Mouse (Mus musculus) urinary bladder, postnatal 10 days (tissue): ENCODE measurements around the gene Sec14l4.

Experiments
- DNase-seq: peaks from one replicate; pipeline ENCODE4 v3.0.0; 2022; ENCODE audit warnings: low spot score

Sec14l4 gene

GRCm38 (mm10) chr11:4027561-4028334 lies 3.5 kb upstream of the Sec14l4 start:
- DNase-seq: no peak

GRCm38 (mm10) chr11:4029343-4029742 lies 1.9 kb upstream of the Sec14l4 start:
- no peak for DNase-seq

GRCm38 (mm10) chr11:4031961-4032360 lies 699 bp downstream of the Sec14l4 start:
- no peak for DNase-seq

GRCm38 (mm10) chr11:4033471-4033870 lies 2.2 kb downstream of the Sec14l4 start:
- no peak for DNase-seq

- DNase-seq: no peak
Observed at GRCm38 (mm10) chr11:4034169-4034568, 2.9 kb downstream of the Sec14l4 start.

- no peak for DNase-seq
Observed at GRCm38 (mm10) chr11:4035116-4035892, 4.0 kb downstream of the Sec14l4 start.

GRCm38 (mm10) chr11:4035916-4036315 lies 4.7 kb downstream of the Sec14l4 start:
- no peak for DNase-seq

GRCm38 (mm10) chr11:4036365-4037084 lies 5.3 kb downstream of the Sec14l4 start:
- DNase-seq: no peak

- no peak for DNase-seq
Observed at GRCm38 (mm10) chr11:4039951-4040350, 8.7 kb downstream of the Sec14l4 start.

GRCm38 (mm10) chr11:4041123-4041625 lies 9.9 kb downstream of the Sec14l4 start:
- DNase-seq: no peak

GRCm38 (mm10) chr11:4043081-4043480 lies 11.8 kb downstream of the Sec14l4 start:
- no peak for DNase-seq

GRCm38 (mm10) chr11:4046526-4046925 lies 15.3 kb downstream of the Sec14l4 start:
- DNase-seq: no peak

- no peak for DNase-seq
Observed at GRCm38 (mm10) chr11:4047766-4048165, 16.5 kb downstream of the Sec14l4 start.

GRCm38 (mm10) chr11:4048438-4048837 lies 17.2 kb downstream of the Sec14l4 start:
- DNase-seq: no peak

- DNase-seq: no peak
Observed at GRCm38 (mm10) chr11:4053586-4053985, 22.3 kb downstream of the Sec14l4 start.

- no peak for DNase-seq
Observed at GRCm38 (mm10) chr11:4060866-4061575, 29.8 kb downstream of the Sec14l4 start.

- no peak for DNase-seq
Observed at GRCm38 (mm10) chr11:4062523-4062922, 31.3 kb downstream of the Sec14l4 start.

- DNase-seq: no peak
Observed at GRCm38 (mm10) chr11:4062981-4063380, 31.7 kb downstream of the Sec14l4 start.

GRCm38 (mm10) chr11:4064627-4065122 lies 33.4 kb downstream of the Sec14l4 start, which contains the start of gene Sec14l3:
Sec14l3 (plus strand) TSS chr11:4064841.
- no peak for DNase-seq

GRCm38 (mm10) chr11:4069664-4070063 lies 38.4 kb downstream of the Sec14l4 start:
- no peak for DNase-seq

GRCm38 (mm10) chr11:4076633-4077032 lies 45.4 kb downstream of the Sec14l4 start:
- DNase-seq: no peak
